Mouse (Mus musculus): ENCODE data around the gene Snai1.

The Snai1 gene

DNA sequence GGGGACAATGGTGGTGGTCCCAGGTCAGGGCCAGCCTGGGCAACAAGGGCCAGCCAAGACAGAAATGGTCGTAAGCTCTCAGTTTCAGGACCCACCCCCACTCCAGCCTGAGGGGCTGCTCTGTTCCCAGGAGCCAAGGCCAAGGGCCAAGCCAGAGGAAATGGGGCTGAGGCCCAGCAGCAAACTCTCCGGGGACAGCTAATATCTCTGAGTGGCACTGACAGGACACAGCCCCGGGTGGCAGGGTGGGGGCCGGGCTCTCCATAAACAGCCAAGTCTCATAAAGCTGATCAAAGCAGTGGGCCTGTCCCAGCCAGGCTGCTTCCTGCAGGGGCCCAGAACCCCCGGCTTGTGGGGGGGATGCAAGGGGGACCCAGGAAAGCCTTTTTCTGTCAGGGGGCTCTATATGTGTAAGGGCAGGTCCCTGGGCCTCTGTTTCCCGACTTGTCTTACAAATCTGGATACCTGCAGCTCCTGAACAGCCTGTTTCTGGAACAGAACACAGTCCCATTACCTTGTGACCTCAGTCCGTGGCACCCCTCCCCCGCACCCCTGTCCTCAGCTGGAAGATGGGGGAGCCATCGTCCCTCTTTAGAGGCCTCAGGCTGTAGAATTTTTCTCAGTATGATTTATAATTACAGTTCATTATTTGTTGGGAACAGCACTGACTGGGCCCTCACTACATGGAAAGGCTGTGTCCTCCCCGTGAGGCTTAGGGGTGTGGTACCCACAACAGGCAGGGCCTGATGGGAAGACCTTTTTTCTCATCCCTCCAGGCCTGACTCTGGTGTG, 45.4 kb downstream of the Snai1 start:
- no peak for DNase-seq (ENCODE audit: low read depth, low spot score)

DNA sequence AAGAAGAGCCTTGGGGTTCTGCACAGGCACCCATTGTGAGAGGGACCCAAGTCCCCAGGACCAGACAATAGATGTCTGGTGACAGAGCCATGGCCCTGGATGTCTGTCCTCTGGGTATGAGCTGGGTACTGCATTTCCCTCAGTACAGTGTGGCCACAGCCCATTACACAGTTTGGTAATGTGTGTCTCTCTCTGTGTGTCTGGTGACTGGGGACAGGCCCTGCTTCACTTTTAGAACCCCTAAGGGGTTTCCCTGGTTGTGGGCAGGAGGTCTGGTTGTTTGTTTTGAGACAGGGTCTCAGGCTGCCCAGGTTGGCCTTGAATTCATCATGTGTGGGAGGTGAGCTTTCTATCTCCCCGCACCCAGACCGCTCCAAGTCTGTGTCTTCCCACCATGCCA, 47.3 kb downstream of the Snai1 start:
- DNase-seq (ENCODE audit: low read depth, low spot score): no peak

DNA sequence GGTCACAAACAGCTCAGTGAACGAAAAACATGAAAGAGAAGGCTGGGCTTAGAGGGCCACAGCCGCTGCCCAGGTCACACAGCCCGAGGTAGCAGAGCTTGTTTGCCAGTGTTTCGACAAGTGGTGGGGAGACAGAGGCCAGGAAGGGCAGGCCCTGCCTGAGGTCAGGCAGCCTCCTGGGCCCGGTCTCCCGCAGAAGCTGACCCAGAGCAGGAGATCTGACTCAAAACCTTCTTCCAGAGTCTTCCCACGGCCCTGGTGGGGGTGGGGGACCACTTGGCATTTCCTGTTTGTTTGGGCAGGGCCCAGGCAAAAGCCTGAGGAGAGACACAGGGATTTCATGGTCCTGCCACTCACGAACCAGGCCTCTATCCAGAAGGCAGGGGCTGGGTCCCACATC, 48.0 kb downstream of the Snai1 start:
- DNase-seq (ENCODE audit: low read depth, low spot score): no peak

DNA sequence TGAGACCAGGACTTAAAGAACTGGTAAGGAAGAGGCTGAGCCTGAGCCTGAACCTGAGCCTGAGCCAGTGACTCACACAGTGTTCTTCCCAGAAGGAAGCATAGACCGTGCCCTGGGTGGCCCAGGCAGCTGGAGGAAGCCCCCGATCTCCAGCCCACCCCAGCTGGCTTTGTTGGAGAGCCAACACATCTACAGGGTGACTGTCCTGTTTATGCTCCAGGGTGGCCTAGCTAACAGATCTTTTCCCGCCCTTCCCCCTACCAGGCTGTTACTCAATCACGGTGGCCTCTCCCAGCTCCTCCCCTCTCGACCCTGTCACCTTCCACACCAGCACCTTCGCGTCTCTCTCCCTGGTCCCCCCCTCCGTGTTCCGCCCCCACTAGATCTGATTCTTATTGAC, 49.0 kb downstream of the Snai1 start:
- no peak for DNase-seq (ENCODE audit: low read depth, low spot score)

DNA sequence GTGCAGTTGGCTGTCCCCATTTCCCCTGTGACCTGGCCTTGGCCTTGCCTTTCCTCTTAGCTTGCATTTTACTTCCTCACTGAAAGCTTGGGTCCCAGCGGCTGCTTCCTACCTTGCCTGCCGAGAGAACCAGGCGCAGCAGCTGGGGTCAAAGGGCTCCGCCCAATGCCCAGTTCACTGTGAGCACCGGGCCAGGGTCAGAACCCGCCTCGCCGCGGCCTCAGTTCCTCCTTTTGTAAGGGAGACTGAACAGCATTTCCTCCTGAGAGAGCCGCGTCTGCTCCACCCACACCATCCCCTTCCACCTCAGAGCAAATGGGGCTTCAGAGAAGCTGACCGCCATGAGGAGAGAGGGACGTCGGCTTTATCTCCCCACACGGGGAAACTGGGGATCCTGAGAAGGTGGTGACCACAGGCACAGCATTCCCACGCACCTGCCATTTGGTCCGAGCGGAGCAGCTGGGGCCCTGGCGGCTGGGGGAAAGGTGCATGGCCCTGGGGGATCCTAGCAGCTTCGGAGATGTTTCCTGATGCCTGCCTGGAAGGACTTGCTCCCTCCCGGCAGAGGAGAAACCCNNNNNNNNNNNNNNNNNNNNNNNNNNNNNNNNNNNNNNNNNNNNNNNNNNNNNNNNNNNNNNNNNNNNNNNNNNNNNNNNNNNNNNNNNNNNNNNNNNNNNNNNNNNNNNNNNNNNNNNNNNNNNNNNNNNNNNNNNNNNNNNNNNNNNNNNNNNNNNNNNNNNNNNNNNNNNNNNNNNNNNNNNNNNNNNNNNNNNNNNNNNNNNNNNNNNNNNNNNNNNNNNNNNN, 51.0 kb downstream of the Snai1 start:
- peak; percentile 65 for DNase-seq (ENCODE audit: low read depth, low spot score)
